Mouse (Mus musculus): ENCODE results near the gene Gm19935. TPM values are rescaled to one million over a fixed set of nuclear protein-coding genes. Genes with fewer than 3 reads are reported as not detected.

Gm19935 gene
- total RNA-seq, 2 experiments from 2014 or later = not detected

Small RNAs within 50 kb of the gene (microRNA-seq; reads per million reads assigned to microRNA genes)
- 0 reads per million in 2 experiments for gene Gm44382

Other genes with a start within 250 kb of the Gm19935 start
- 10 to 100 TPM; 41.1 to 76.7 TPM for gene Chd9, start 11.0 kb upstream of the Gm19935 start, total RNA-seq (2021)

Data from gastrocnemius, postnatal 14 days (tissue).